Mouse (Mus musculus): ENCODE results near the gene 4930558K02Rik. TPM values are rescaled to one million over a fixed set of nuclear protein-coding genes. Genes with fewer than 3 reads are reported as not detected.

Gene 4930558K02Rik
- 0.20 TPM in 1 of 2 replicates, not detected in the other for polyA plus RNA-seq (2014; fragmentation: Nextera tagmentation; extraction: Ambion mirVana)

- Histone ChIP-seq H3K27me3 (ENCODE audit: control insufficient read depth, insufficient read depth, low read length) (no peaks in the 10 kb centered on the region), H3K4me1 (ENCODE audit: control insufficient read depth, insufficient read depth, low read length) (no peaks in the 10 kb centered on the region), H3K4me3 (ENCODE audit: low read depth, low read length) (no peak within 1 kb of the TSS), H3K27ac (ENCODE audit: low read depth, low read length) (no peak within 1 kb of the TSS), H3K9ac (replicated peaks; ENCODE audit: low read depth, low read length) (no peak within 1 kb of the TSS), H3K9me3 (ENCODE audit: control insufficient read depth, low read length) (no peaks in the 10 kb centered on the region), H3K4me2 (ENCODE audit: low read depth, low read length) (no peak within 1 kb of the TSS), H3K36me3 (ENCODE audit: control insufficient read depth, insufficient read depth, low read length) (no peaks in the 10 kb centered on the region)
- no peak for ATAC-seq (ENCODE audit: low read depth)
- WGBS = 73% methylated on average over 1 of the region's 1 CpGs
Observed at GRCm38 (mm10) chr1:161979536-161979935, at the start of gene 4930558K02Rik. Gene 4930558K02Rik, minus strand, starts transcription at chr1:161979636.

GRCm38 (mm10) chr1:162023681-162024270, 44.3 kb upstream of the 4930558K02Rik start:
- Histone ChIP-seq H3K4me3 (ENCODE audit: low read depth, low read length) (no peak overlapping the region), H3K27me3 (ENCODE audit: control insufficient read depth, insufficient read depth, low read length) (no peaks in the 10 kb centered on the region), H3K27ac (ENCODE audit: low read depth, low read length) (no peak overlapping the region), H3K36me3 (ENCODE audit: control insufficient read depth, insufficient read depth, low read length) (no peaks in the 10 kb centered on the region), H3K4me1 (ENCODE audit: control insufficient read depth, insufficient read depth, low read length) (no peaks in the 10 kb centered on the region), H3K9me3 (ENCODE audit: control insufficient read depth, low read length) (no peaks in the 10 kb centered on the region), H3K4me2 (ENCODE audit: low read depth, low read length) (no peak overlapping the region), H3K9ac (replicated peaks; ENCODE audit: low read depth, low read length) (no peak overlapping the region)
- WGBS = 54% methylated on average over 8 of the region's 8 CpGs
- ATAC-seq (ENCODE audit: low read depth) = no peak

- ATAC-seq (ENCODE audit: low read depth) = no peak
- H3K27me3 ChIP-seq (ENCODE audit: control insufficient read depth, insufficient read depth, low read length) = no peaks in the 10 kb centered on the region
- no peak overlapping the region for H3K4me3 ChIP-seq (ENCODE audit: low read depth, low read length)
- H3K36me3 ChIP-seq (ENCODE audit: control insufficient read depth, insufficient read depth, low read length) = no peaks in the 10 kb centered on the region
- H3K9me3 ChIP-seq (ENCODE audit: control insufficient read depth, low read length) = no peaks in the 10 kb centered on the region
- H3K4me1 ChIP-seq (ENCODE audit: control insufficient read depth, insufficient read depth, low read length) = no peaks in the 10 kb centered on the region
- no peak overlapping the region for H3K9ac ChIP-seq (replicated peaks; ENCODE audit: low read depth, low read length)
- H3K4me2 ChIP-seq (ENCODE audit: low read depth, low read length) = no peak overlapping the region
- H3K27ac ChIP-seq (ENCODE audit: low read depth, low read length) = no peak overlapping the region
- WGBS = 58% methylated on average over 4 of the region's 4 CpGs
Observed at GRCm38 (mm10) chr1:162020766-162021165, 41.3 kb upstream of the 4930558K02Rik start.

GRCm38 (mm10) chr1:162020303-162020731, 40.9 kb upstream of the 4930558K02Rik start:
- Histone ChIP-seq H3K27ac (ENCODE audit: low read depth, low read length) (no peak overlapping the region), H3K4me2 (ENCODE audit: low read depth, low read length) (no peak overlapping the region), H3K9ac (replicated peaks; ENCODE audit: low read depth, low read length) (no peak overlapping the region), H3K9me3 (ENCODE audit: control insufficient read depth, low read length) (no peaks in the 10 kb centered on the region), H3K27me3 (ENCODE audit: control insufficient read depth, insufficient read depth, low read length) (no peaks in the 10 kb centered on the region), H3K36me3 (ENCODE audit: control insufficient read depth, insufficient read depth, low read length) (no peaks in the 10 kb centered on the region), H3K4me3 (ENCODE audit: low read depth, low read length) (no peak overlapping the region), H3K4me1 (ENCODE audit: control insufficient read depth, insufficient read depth, low read length) (no peaks in the 10 kb centered on the region)
- 52% methylated on average over 7 of the region's 7 CpGs for WGBS
- ATAC-seq (ENCODE audit: low read depth) = no peak

- Histone ChIP-seq H3K36me3 (ENCODE audit: control insufficient read depth, insufficient read depth, low read length) (no peaks in the 10 kb centered on the region), H3K4me1 (ENCODE audit: control insufficient read depth, insufficient read depth, low read length) (no peaks in the 10 kb centered on the region), H3K4me2 (ENCODE audit: low read depth, low read length) (no peak overlapping the region), H3K9ac (replicated peaks; ENCODE audit: low read depth, low read length) (no peak overlapping the region), H3K4me3 (ENCODE audit: low read depth, low read length) (no peak overlapping the region), H3K27ac (ENCODE audit: low read depth, low read length) (no peak overlapping the region), H3K27me3 (ENCODE audit: control insufficient read depth, insufficient read depth, low read length) (no peaks in the 10 kb centered on the region), H3K9me3 (ENCODE audit: control insufficient read depth, low read length) (no peaks in the 10 kb centered on the region)
- WGBS = 88% methylated on average over 6 of the region's 6 CpGs
- ATAC-seq (ENCODE audit: low read depth) = no peak
Observed at GRCm38 (mm10) chr1:162018601-162018977, 39.2 kb upstream of the 4930558K02Rik start.

GRCm38 (mm10) chr1:162017975-162018600, 38.7 kb upstream of the 4930558K02Rik start:
- no peak overlapping the region for H3K4me2 ChIP-seq (ENCODE audit: low read depth, low read length)
- no peaks in the 10 kb centered on the region for H3K36me3 ChIP-seq (ENCODE audit: control insufficient read depth, insufficient read depth, low read length)
- no peak overlapping the region for H3K4me3 ChIP-seq (ENCODE audit: low read depth, low read length)
- H3K9ac ChIP-seq (replicated peaks; ENCODE audit: low read depth, low read length) = no peak overlapping the region
- 80% methylated on average over 13 of the region's 13 CpGs for WGBS
- H3K27ac ChIP-seq (ENCODE audit: low read depth, low read length) = no peak overlapping the region
- no peak for ATAC-seq (ENCODE audit: low read depth)
- H3K27me3 ChIP-seq (ENCODE audit: control insufficient read depth, insufficient read depth, low read length) = no peaks in the 10 kb centered on the region
- H3K9me3 ChIP-seq (ENCODE audit: control insufficient read depth, low read length) = no peaks in the 10 kb centered on the region
- H3K4me1 ChIP-seq (ENCODE audit: control insufficient read depth, insufficient read depth, low read length) = no peaks in the 10 kb centered on the region

- H3K4me2 ChIP-seq (ENCODE audit: low read depth, low read length) = no peak overlapping the region
- H3K27me3 ChIP-seq (ENCODE audit: control insufficient read depth, insufficient read depth, low read length) = no peaks in the 10 kb centered on the region
- no peak overlapping the region for H3K4me3 ChIP-seq (ENCODE audit: low read depth, low read length)
- no peaks in the 10 kb centered on the region for H3K4me1 ChIP-seq (ENCODE audit: control insufficient read depth, insufficient read depth, low read length)
- H3K27ac ChIP-seq (ENCODE audit: low read depth, low read length) = no peak overlapping the region
- WGBS = 32% methylated on average over 7 of the region's 7 CpGs
- no peaks in the 10 kb centered on the region for H3K36me3 ChIP-seq (ENCODE audit: control insufficient read depth, insufficient read depth, low read length)
- H3K9ac ChIP-seq (replicated peaks; ENCODE audit: low read depth, low read length) = no peak overlapping the region
- no peak for ATAC-seq (ENCODE audit: low read depth)
- H3K9me3 ChIP-seq (ENCODE audit: control insufficient read depth, low read length) = no peaks in the 10 kb centered on the region
Observed at GRCm38 (mm10) chr1:162016982-162017381, 37.5 kb upstream of the 4930558K02Rik start.

- Histone ChIP-seq H3K27me3 (ENCODE audit: control insufficient read depth, insufficient read depth, low read length) (no peaks in the 10 kb centered on the region), H3K4me1 (ENCODE audit: control insufficient read depth, insufficient read depth, low read length) (no peaks in the 10 kb centered on the region), H3K27ac (ENCODE audit: low read depth, low read length) (no peak overlapping the region), H3K4me3 (ENCODE audit: low read depth, low read length) (no peak overlapping the region), H3K4me2 (ENCODE audit: low read depth, low read length) (no peak overlapping the region), H3K9ac (replicated peaks; ENCODE audit: low read depth, low read length) (no peak overlapping the region), H3K36me3 (ENCODE audit: control insufficient read depth, insufficient read depth, low read length) (0 out of 2 replicates have a peak, but pooled peaks cover 6% of the 10 kb centered on the region), H3K9me3 (ENCODE audit: control insufficient read depth, low read length) (no peaks in the 10 kb centered on the region)
- 63% methylated on average over 8 of the region's 8 CpGs for WGBS
- no peak for ATAC-seq (ENCODE audit: low read depth)
Observed at GRCm38 (mm10) chr1:162015247-162015862, 35.9 kb upstream of the 4930558K02Rik start.

- 0 out of 2 replicates have a peak, but pooled peaks cover 6% of the 10 kb centered on the region for H3K36me3 ChIP-seq (ENCODE audit: control insufficient read depth, insufficient read depth, low read length)
- no peaks in the 10 kb centered on the region for H3K9me3 ChIP-seq (ENCODE audit: control insufficient read depth, low read length)
- ATAC-seq (ENCODE audit: low read depth) = no peak
- H3K27me3 ChIP-seq (ENCODE audit: control insufficient read depth, insufficient read depth, low read length) = no peaks in the 10 kb centered on the region
- H3K4me1 ChIP-seq (ENCODE audit: control insufficient read depth, insufficient read depth, low read length) = no peaks in the 10 kb centered on the region
- WGBS = 94% methylated on average over 4 of the region's 4 CpGs
- no peak overlapping the region for H3K27ac ChIP-seq (ENCODE audit: low read depth, low read length)
- no peak overlapping the region for H3K9ac ChIP-seq (replicated peaks; ENCODE audit: low read depth, low read length)
- H3K4me2 ChIP-seq (ENCODE audit: low read depth, low read length) = no peak overlapping the region
- H3K4me3 ChIP-seq (ENCODE audit: low read depth, low read length) = no peak overlapping the region
Observed at GRCm38 (mm10) chr1:162013561-162013960, 34.1 kb upstream of the 4930558K02Rik start.

All from neural tube, embryonic 14.5 days (tissue).